Mouse (Mus musculus) common myeloid progenitor, adult 5-6 weeks (primary cell): ENCODE data around the gene Prrx1. TPM values are rescaled to one million over a fixed set of nuclear protein-coding genes. Genes with fewer than 3 reads are reported as not detected.
A peak's percentile ranks its signal among the peaks of the same experiment; 100 is the strongest.

Source experiments
- ATAC-seq: replicated peaks from 2 replicates; pipeline ENCODE4 v1.8.0; 2016; ENCODE audit warnings: low read depth, mild to moderate bottlenecking, moderate TSS enrichment, inconsistent platforms; ENCODE audit not compliant: poor library complexity, severe bottlenecking
- total RNA-seq: library from RNA; stranded (forward); fragments of 200-1000, 187-1606 nt; gene quantifications from 2 replicates; pipeline ENCODE4 v1.2.3, GENCODE M21; 2017

The Prrx1 gene
- total RNA-seq, result not detected in 2 replicates

DNA sequence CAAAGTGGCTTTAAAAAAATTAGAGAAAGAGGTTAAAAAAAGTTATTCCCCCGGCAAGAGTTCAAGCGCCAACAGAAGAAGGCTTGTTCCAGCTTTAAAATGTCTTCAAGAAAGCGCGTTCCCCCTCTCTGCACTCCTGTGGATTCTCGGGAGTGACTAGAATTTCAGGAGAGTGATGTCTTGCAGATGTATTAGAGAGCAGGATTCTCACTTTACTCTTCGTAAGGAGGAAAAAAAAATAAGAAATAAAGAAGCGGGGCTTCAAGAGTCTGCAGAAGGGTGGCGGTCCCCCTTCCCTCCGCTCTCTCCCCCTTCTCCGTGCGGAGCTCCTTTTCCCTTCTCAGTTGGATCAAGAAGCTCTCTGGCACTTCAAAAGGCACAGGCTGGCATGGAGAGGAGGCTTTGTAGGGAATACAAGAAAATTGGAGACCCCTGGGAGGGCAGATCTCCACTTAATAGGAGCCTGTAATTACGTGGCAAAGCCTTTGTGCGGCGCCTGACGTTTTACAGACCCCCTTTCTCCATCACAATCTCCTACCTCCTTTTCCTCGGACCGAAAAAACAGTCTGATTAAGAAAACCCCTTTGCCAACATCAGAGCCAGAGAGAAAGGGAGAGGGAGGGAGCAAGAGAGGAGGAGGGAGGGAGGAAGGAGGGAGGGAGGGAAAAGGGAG lies at the start of gene Prrx1:
Gene Prrx1, minus strand, starts transcription at position 610 of the 673 bp plus-strand sequence.
- no peak for ATAC-seq

DNA sequence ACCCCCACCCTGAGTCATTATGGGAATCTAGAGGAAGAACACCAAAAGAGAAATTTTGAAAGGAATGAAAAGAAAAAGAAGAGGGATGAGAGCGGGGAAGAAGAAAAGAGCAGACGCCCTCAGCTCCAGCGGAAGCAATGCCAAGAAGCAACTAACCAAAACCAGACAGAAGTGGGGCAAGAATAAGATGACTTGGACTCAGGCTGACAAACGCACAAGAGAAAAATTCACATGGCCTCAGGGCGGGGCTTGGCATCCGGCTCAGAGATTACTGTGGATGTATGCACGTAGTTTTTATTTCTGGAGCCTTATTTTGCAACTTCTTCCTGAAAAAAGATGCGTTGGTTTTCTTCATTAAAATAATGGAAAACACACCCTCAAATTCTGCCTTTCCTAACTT lies 48.7 kb upstream of the Prrx1 start:
- ATAC-seq, result no peak

GRCm38 (mm10) chr1:163361376-163361775 lies 47.9 kb upstream of the Prrx1 start:
- no peak for ATAC-seq

- no peak for ATAC-seq
Measured at GRCm38 (mm10) chr1:163360796-163361195, 47.3 kb upstream of the Prrx1 start.

- no peak for ATAC-seq
Measured at GRCm38 (mm10) chr1:163359521-163359920, 46.0 kb upstream of the Prrx1 start.

DNA sequence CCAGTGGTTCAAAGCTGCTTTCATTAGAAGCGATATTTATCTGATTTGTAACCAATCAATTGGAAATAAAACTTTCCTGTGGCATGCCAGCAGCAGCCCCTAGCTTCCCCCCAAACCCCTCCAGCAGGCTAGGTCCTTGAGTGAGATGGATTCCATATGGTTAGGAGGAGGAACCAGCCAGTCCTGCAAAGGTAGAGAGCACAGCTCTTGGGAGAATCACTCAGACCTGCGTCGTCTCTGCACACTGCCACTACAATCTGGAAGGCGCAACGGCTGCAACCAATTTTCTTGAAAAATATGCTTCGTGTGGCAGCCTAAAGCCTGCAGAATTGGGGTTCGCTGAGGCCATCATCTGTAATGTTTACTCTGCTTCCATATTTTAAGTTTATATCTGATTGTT lies 44.7 kb upstream of the Prrx1 start:
- ATAC-seq, result no peak

- no peak for ATAC-seq
Measured at GRCm38 (mm10) chr1:163357733-163358132, 44.2 kb upstream of the Prrx1 start.

DNA sequence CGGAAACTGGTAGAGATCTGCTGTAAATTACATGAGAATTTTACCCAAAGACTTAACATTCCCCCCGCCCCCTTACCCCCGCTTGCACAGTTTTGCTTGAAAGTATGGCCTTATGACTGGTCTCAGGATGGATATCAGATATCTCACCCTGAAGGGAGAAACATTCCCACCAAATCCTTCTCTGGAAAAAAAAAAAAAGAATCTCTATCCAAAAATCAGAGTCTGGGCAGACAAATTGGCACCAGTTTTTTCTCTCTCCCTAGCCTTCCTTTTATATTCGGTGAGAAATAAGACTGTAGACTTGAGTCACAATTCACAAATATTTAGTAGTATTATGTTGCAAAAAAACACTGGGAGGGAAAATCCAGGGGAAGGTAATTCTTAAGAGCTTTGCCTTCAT lies 42.7 kb upstream of the Prrx1 start:
- no peak for ATAC-seq

DNA sequence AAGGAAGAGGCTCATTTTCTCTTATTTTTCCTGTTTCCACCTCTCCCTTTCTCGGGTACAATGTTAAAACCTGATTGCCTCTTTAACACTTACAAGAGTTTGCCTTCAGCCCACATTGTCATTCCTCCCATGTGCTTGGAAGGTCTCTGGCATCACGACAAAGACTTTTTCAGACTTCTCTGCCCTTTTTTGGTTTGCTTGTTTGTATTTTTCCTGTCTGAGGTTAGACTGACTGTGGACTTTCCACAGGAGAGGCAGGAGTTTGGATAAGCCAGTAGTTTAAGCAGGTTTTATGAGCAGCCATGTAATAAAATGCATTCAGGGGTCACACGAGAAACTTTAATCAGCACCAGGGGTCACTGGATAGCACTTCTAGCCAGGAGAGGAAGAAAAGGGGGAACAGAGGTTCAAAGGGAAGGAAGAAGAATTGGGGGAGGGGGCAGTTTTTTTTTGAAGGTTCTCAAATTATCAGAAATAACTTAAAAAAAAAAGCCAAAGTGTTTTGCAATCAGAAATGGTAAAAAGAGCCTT lies 42.2 kb upstream of the Prrx1 start:
- no peak for ATAC-seq

GRCm38 (mm10) chr1:163350988-163351387 lies 37.5 kb upstream of the Prrx1 start:
- no peak for ATAC-seq

DNA sequence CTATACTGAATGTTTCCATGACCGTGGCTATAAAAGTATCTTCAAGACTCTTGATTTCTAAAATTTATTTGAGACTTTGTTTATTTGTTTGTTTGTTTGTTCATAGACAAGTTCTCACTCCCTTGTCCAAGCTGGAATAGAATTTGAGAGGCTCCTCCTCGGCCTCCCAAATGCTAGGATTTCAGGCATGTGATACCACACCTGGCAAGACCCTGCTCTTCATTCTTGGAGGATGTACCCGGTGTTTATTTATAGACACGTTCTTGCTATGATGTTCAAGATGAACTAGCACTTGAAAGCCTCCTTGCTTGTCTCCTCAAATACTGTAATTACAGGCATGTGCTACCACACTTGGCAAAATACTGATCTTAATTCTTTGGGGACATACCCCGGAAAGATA lies 32.0 kb upstream of the Prrx1 start:
- ATAC-seq, result no peak

GRCm38 (mm10) chr1:163344931-163345330 lies 31.4 kb upstream of the Prrx1 start:
- ATAC-seq, result peak; percentile 83

- ATAC-seq, result no peak
Measured at GRCm38 (mm10) chr1:163339219-163339561, 25.7 kb upstream of the Prrx1 start.

GRCm38 (mm10) chr1:163338525-163339218 lies 25.2 kb upstream of the Prrx1 start:
- no peak for ATAC-seq

GRCm38 (mm10) chr1:163337821-163338220 lies 24.3 kb upstream of the Prrx1 start:
- peak; percentile 80 for ATAC-seq

- ATAC-seq, result no peak
Measured at GRCm38 (mm10) chr1:163327279-163327678, 13.8 kb upstream of the Prrx1 start.

DNA sequence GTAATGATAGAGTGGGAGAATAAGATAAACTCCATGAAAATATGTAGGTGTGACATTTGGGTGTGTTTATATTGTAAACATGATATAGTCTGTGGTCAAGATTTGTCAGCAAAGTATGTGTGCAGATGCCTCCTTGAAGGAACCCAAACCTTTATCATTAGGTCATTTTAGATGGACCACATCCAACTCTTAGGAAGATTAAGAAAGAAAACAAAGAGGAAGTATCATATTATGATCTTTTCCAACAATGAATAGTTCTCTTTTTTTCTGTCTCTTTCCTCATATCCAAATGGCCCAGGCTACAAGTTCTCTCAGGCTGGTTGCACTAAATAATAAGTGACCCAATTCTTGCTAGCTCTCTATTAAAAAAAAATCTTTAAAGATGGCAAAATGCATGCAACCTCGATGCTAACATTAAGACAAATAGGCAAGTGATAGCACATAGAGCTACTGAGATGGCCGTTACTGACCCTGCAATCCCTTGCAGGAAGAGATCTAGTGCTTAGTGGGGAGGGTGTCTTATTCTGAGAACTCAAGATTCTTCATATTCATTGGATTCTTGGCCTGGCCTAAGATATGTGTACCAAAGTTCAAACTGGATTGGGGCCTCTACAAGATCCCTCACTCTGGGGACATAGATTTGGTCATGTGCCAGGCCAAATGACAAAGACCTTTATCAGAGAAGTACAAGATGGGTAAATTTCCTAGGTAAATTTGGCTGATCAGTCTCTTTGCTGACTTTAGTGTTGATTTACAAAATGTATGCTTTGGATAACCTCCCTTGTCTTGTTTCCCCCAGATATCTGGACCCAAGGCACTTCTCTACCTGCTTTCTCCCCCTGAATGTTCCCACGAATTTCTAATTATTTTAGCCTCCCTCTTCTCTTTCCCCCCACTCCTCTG lies 6.4 kb upstream of the Prrx1 start:
- peak; percentile 52; the same call in 1 of the 2 replicates for ATAC-seq

GRCm38 (mm10) chr1:163316920-163317319 lies 3.4 kb upstream of the Prrx1 start:
- no peak for ATAC-seq

- no peak for ATAC-seq
Measured at GRCm38 (mm10) chr1:163314829-163315301, 1.4 kb upstream of the Prrx1 start.

- no peak for ATAC-seq
Measured at GRCm38 (mm10) chr1:163313921-163314725, 613 bp upstream of the Prrx1 start.
